Mouse (Mus musculus): Measurements from ENCODE around the gene Tceal7. TPM values are rescaled to one million over a fixed set of nuclear protein-coding genes. Genes with fewer than 3 reads are reported as not detected.
A peak's percentile ranks its signal among the peaks of the same experiment; 100 is the strongest.
"Not testable (repeated sequence)": the region's sequence is repeated elsewhere in the genome, so short reads cannot be mapped to it uniquely, and the experiment has no call there.

Gene Tceal7
- polyA plus RNA-seq, 1 experiment from 2014 or later: 1.9 TPM

GRCm38 (mm10) chrX:136267720-136268119 is 53.1 kb downstream of the Tceal7 start:
- no peak overlapping the region for H3K4me2 ChIP-seq (replicated peaks)
- no peak overlapping the region for H3K4me3 ChIP-seq (replicated peaks)
- no peaks in the 10 kb centered on the region for H3K9me3 ChIP-seq
- no peaks in the 10 kb centered on the region for H3K4me1 ChIP-seq (replicated peaks)
- no peak overlapping the region for H3K9ac ChIP-seq
- ATAC-seq: no peak
- H3K27ac ChIP-seq: no peak overlapping the region
- H3K36me3 ChIP-seq: no peaks in the 10 kb centered on the region
- 59% methylated on average over 5 of the region's 5 CpGs for WGBS
- no peaks in the 10 kb centered on the region for H3K27me3 ChIP-seq (replicated peaks)

- Histone ChIP-seq H3K9ac (no peak overlapping the region), H3K27ac (no peak overlapping the region), H3K4me3 (replicated peaks) (no peak overlapping the region), H3K4me2 (replicated peaks) (no peak overlapping the region), H3K4me1 (replicated peaks) (no peaks in the 10 kb centered on the region), H3K36me3 (no peaks in the 10 kb centered on the region), H3K9me3 (no peaks in the 10 kb centered on the region), H3K27me3 (replicated peaks) (no peaks in the 10 kb centered on the region)
- WGBS: 38% methylated on average over 4 of the region's 4 CpGs
- ATAC-seq: no peak
Measured at GRCm38 (mm10) chrX:136268173-136268572, 53.6 kb downstream of the Tceal7 start.

- 65% methylated on average over 6 of the region's 30 CpGs for WGBS
- H3K4me2 ChIP-seq (replicated peaks): peak within 1 kb of the TSS; percentile 41
- H3K4me3 ChIP-seq (replicated peaks): peak within 1 kb of the TSS; percentile 39
- H3K9ac ChIP-seq: peak within 1 kb of the TSS; percentile 37; the same call in 1 of the 2 replicates
- H3K27ac ChIP-seq; H3K9me3 ChIP-seq; H3K36me3 ChIP-seq; H3K4me1 ChIP-seq (replicated peaks); H3K27me3 ChIP-seq (replicated peaks): not testable (repeated sequence)
- peak; percentile 98 for ATAC-seq
Measured at GRCm38 (mm10) chrX:136269743-136270392, 55.3 kb downstream of the Tceal7 start, which contains the start of gene Bex3. Gene Bex3 (plus strand): TSS chrX:136270253.

- Histone ChIP-seq H3K4me2 (replicated peaks) (peak overlapping the region; percentile 41), H3K9ac (peak overlapping the region; percentile 37; the same call in 1 of the 2 replicates), H3K4me3 (replicated peaks) (peak overlapping the region; percentile 39)
- H3K27ac ChIP-seq; H3K9me3 ChIP-seq; H3K4me1 ChIP-seq (replicated peaks); H3K36me3 ChIP-seq; H3K27me3 ChIP-seq (replicated peaks): not testable (repeated sequence)
- 40% methylated on average over 8 of the region's 60 CpGs for WGBS
- peak; percentile 48 for ATAC-seq
Measured at GRCm38 (mm10) chrX:136270393-136271111, 56.0 kb downstream of the Tceal7 start.

GRCm38 (mm10) chrX:136274542-136274941 is 60.0 kb downstream of the Tceal7 start:
- no peak overlapping the region for H3K4me3 ChIP-seq (replicated peaks)
- H3K36me3 ChIP-seq: no peaks in the 10 kb centered on the region
- ATAC-seq: no peak
- H3K9me3 ChIP-seq: no peaks in the 10 kb centered on the region
- no peaks in the 10 kb centered on the region for H3K4me1 ChIP-seq (replicated peaks)
- WGBS: 22% methylated on average over 3 of the region's 3 CpGs
- H3K4me2 ChIP-seq (replicated peaks): no peak overlapping the region
- no peak overlapping the region for H3K9ac ChIP-seq
- 0 out of 2 replicates have a peak, but pooled peaks cover 2% of the 10 kb centered on the region for H3K27me3 ChIP-seq (replicated peaks)
- no peak overlapping the region for H3K27ac ChIP-seq

GRCm38 (mm10) chrX:136275386-136275785 is 60.8 kb downstream of the Tceal7 start:
- no peak overlapping the region for H3K4me2 ChIP-seq (replicated peaks)
- no peak overlapping the region for H3K27ac ChIP-seq
- no peak for ATAC-seq
- no peaks in the 10 kb centered on the region for H3K4me1 ChIP-seq (replicated peaks)
- WGBS: 52% methylated on average over 3 of the region's 3 CpGs
- no peaks in the 10 kb centered on the region for H3K36me3 ChIP-seq
- H3K27me3 ChIP-seq (replicated peaks): 0 out of 2 replicates have a peak, but pooled peaks cover 2% of the 10 kb centered on the region
- no peaks in the 10 kb centered on the region for H3K9me3 ChIP-seq
- H3K9ac ChIP-seq: no peak overlapping the region
- H3K4me3 ChIP-seq (replicated peaks): no peak overlapping the region

Other genes with a start within 250 kb of the Tceal7 start
- 73.9 and 86.6 TPM in 2 replicates for gene Arxes2, start 221.0 kb upstream of the Tceal7 start, polyA plus RNA-seq (2015; fragmentation: Nextera tagmentation; extraction: Ambion mirVana)
- gene Arxes1, start 181.4 kb upstream of the Tceal7 start, polyA plus RNA-seq (2015; fragmentation: Nextera tagmentation; extraction: Ambion mirVana): 26.7 and 32.3 TPM in 2 replicates
- 121 and 127 TPM in 2 replicates for gene Bex2, start 146.5 kb upstream of the Tceal7 start, polyA plus RNA-seq (2015; fragmentation: Nextera tagmentation; extraction: Ambion mirVana)
- gene Nxf3, start 129.5 kb upstream of the Tceal7 start, polyA plus RNA-seq (2015; fragmentation: Nextera tagmentation; extraction: Ambion mirVana): 0.39 TPM in 1 of 2 replicates, not detected in the other
- 230 and 263 TPM in 2 replicates for gene Bex4, start 75.8 kb upstream of the Tceal7 start, polyA plus RNA-seq (2015; fragmentation: Nextera tagmentation; extraction: Ambion mirVana)
- gene Tceal8, start 42.4 kb upstream of the Tceal7 start, polyA plus RNA-seq (2015; fragmentation: Nextera tagmentation; extraction: Ambion mirVana): 219 and 251 TPM in 2 replicates
- 4.1 and 4.2 TPM in 2 replicates for gene Tceal5, start 10.9 kb upstream of the Tceal7 start, polyA plus RNA-seq (2015; fragmentation: Nextera tagmentation; extraction: Ambion mirVana)
- gene Bex1, start 734 bp downstream of the Tceal7 start, polyA plus RNA-seq (2015; fragmentation: Nextera tagmentation; extraction: Ambion mirVana): 186 and 196 TPM in 2 replicates
- gene Tceal9, start 30.3 kb downstream of the Tceal7 start, polyA plus RNA-seq (2015; fragmentation: Nextera tagmentation; extraction: Ambion mirVana): 573 and 647 TPM in 2 replicates
- gene Bex3, start 55.5 kb downstream of the Tceal7 start, polyA plus RNA-seq (2015; fragmentation: Nextera tagmentation; extraction: Ambion mirVana): 383 and 402 TPM in 2 replicates

All from intestine, embryonic 15.5 days (tissue).